Mouse (Mus musculus) liver, postnatal 0 days (tissue): Measurements from ENCODE around the gene Acad10. TPM values are rescaled to one million over a fixed set of nuclear protein-coding genes. Genes with fewer than 3 reads are reported as not detected.

Experiments used
- ATAC-seq: fragments of 200-750 bp; cut with Nextera tagmentation; 2 replicates; pipeline ENCODE4 v1.8.0; 2017; ENCODE audit warnings: mild to moderate bottlenecking, moderate library complexity
- DNase-seq: peaks from one replicate; pipeline ENCODE4 v3.0.0-alpha.2; 2016
- H3K27ac ChIP-seq: fragments of 300-500 bp; sonication (generic); 2 replicates; pipeline ENCODE4 v1.5.1; 2014; ENCODE audit warnings: antibody characterized with exemption, moderate library complexity, mild to moderate bottlenecking, low read depth
- H3K27me3 ChIP-seq: fragments of 300-500 bp; sonication (generic); 2 replicates; pipeline ENCODE4 v1.6.1; 2014; ENCODE audit warnings: low read length, control low read depth, mixed read lengths; ENCODE audit not compliant: insufficient read depth
- H3K36me3 ChIP-seq: fragments of 300-500 bp; sonication (generic); replicated peaks from 2 replicates; pipeline ENCODE4 v1.6.1; 2014; ENCODE audit warnings: mild to moderate bottlenecking, control low read depth, low read length, moderate library complexity, mixed read lengths; ENCODE audit not compliant: insufficient read depth
- H3K4me1 ChIP-seq: fragments of 300-500 bp; sonication (generic); 2 replicates; pipeline ENCODE4 v1.6.1; 2014; ENCODE audit warnings: antibody characterized with exemption, mild to moderate bottlenecking, control low read depth; ENCODE audit not compliant: insufficient read depth
- H3K4me2 ChIP-seq: fragments of 300-500 bp; sonication (generic); 2 replicates; pipeline ENCODE4 v1.6.1; 2014; ENCODE audit warnings: low read depth, mild to moderate bottlenecking, low read length, moderate library complexity, mixed read lengths
- H3K4me3 ChIP-seq: fragments of 300-500 bp; sonication (generic); 2 replicates; pipeline ENCODE4 v1.5.1; 2014; ENCODE audit warnings: low read depth, low read length
- H3K9ac ChIP-seq: fragments of 300-500 bp; sonication (generic); replicated peaks from 2 replicates; pipeline ENCODE4 v1.6.1; 2014; ENCODE audit warnings: mild to moderate bottlenecking, moderate library complexity
- H3K9me3 ChIP-seq: fragments of 300-500 bp; sonication (generic); 2 replicates; pipeline ENCODE4 v1.6.1; 2016; ENCODE audit warnings: mild to moderate bottlenecking, control low read depth, low read length, mixed read lengths
- CTCF ChIP-seq: sonication (generic); IDR thresholded peaks from 2 replicates; pipeline ENCODE4 v1.5.1; 2016; ENCODE audit warnings: antibody characterized with exemption, low read depth
- EP300 ChIP-seq: IDR thresholded peaks from 2 replicates; pipeline ENCODE4 v1.6.1; 2016; ENCODE audit warnings: antibody characterized with exemption, low read depth, mild to moderate bottlenecking
- WGBS: fragments of 180-500 bp; shearing (Covaris S2); extraction: QIAGEN DNeasy Blood & Tissue Kit; methylation state at CpG from one replicate; pipeline ENCODE4 v1.1.7; 2014; ENCODE audit not compliant: insufficient replicate concordance; 5-methylcytosine and 5-hydroxymethylcytosine counted together
- polyA plus RNA-seq: library from polyadenylated mRNA; unstranded; fragments of >200 nt; fragmentation: Nextera tagmentation; extraction: Ambion mirVana; gene quantifications from 2 replicates; pipeline ENCODE4 v1.2.1, GENCODE M21; 2015

The Acad10 gene
- polyA plus RNA-seq, 1 experiment from 2014 or later, result 6.5 TPM

DNA sequence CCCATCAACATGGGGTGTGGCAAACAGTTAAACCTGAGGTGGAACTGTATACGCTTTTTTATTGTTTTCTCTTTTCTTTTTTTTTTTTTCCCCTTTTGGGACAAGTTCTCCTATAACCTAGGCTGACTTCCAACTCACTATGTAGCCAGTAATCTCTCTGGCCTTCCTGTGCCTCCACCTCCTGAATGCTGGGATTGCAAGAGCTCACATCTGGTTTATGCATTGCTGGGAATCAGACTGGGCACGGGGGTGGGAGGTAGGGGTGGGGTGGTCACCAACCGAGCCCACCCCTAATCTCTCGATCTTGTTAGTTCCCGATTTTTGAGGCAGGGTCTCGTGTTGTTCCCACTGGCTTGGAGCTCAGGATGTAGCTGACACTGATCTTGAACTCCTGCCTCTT is 70.4 kb downstream of the Acad10 start:
- 76% methylated on average over 6 of the region's 6 CpGs for WGBS
- H3K4me1 ChIP-seq, result peaks cover 58% of the 10 kb centered on the region
- no peaks in the 10 kb centered on the region for H3K9me3 ChIP-seq
- peak overlapping the region; percentile 19; the same call in 1 of the 2 replicates for H3K4me2 ChIP-seq
- peaks cover 3% of the 10 kb centered on the region; the same call in 1 of the 2 replicates for H3K36me3 ChIP-seq
- no peak overlapping the region for H3K4me3 ChIP-seq
- ATAC-seq, result no peak
- no peak for DNase-seq
- H3K27me3 ChIP-seq, result no peaks in the 10 kb centered on the region
- H3K27ac ChIP-seq, result 0 out of 2 replicates have a peak overlapping the region, but pooled peaks have one; percentile 98
- H3K9ac ChIP-seq, result no peak overlapping the region
- no peak for TF ChIP-seq CTCF
- TF ChIP-seq EP300, result no peak

DNA sequence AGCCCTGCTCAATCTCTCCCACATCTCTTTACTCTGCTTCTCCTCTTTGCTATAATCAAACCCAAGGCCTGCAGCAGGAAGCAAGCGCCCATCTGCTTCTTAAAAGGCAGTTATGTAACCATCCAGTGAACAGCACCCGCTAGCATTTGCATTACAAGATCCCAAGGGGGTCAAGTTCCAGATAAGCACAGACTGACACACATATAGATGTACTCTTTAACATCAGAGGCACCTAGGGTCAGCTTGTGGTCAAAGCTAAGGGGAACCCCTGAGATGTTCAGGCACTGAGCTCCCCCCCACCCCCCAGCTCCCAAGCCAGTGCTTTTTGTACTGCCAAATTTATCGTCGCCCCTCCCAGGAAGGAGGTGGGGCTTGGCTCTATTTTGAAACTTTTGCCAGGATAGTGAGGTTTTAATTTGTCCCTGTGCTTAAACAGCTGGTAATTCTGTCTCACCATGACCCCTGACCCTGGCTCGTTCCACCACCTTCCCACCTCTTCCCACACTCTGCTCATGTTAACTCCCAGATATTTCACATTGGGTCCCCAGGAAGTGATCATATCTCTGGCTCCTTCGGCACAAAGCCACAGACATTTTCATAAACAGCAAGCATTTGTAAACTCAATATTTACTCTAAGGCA is 73.8 kb downstream of the Acad10 start:
- DNase-seq, result peak; percentile 68
- Histone ChIP-seq H3K4me1 (peaks cover 51% of the 10 kb centered on the region), H3K9ac (no peak overlapping the region; the same call in 1 of the 2 replicates), H3K4me2 (peak overlapping the region; percentile 54), H3K27me3 (no peaks in the 10 kb centered on the region), H3K4me3 (0 out of 2 replicates have a peak overlapping the region, but pooled peaks have one; percentile 1), H3K27ac (peak overlapping the region; percentile 70), H3K36me3 (peaks cover 4% of the 10 kb centered on the region; the same call in 1 of the 2 replicates), H3K9me3 (no peaks in the 10 kb centered on the region)
- peak; percentile 44 for ATAC-seq
- WGBS, result 3% methylated on average over 6 of the region's 6 CpGs
- TF ChIP-seq CTCF, result no peak
- no peak for TF ChIP-seq EP300

DNA sequence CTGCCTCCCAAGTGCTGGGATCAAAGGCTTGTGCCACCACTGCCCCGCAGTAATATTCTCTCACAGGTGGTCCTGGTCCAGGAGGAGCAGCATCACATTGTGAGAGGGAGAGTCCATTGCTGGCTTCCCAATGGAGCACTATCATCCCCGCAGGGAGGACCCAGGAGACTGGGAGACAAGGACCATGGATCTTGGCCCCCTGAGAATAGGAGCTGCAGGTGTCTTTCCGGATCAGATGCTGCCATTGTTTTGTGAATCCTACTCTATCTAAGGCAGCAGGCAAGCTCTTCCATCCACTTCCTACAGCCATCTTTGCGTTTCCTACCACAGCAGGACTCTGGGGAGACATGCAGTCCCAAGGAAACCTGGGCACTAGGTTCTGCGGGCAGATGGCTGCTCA is 74.6 kb downstream of the Acad10 start:
- no peaks in the 10 kb centered on the region for H3K9me3 ChIP-seq
- TF ChIP-seq EP300 (no peak), CTCF (no peak)
- no peaks in the 10 kb centered on the region for H3K27me3 ChIP-seq
- peak overlapping the region; percentile 54 for H3K4me2 ChIP-seq
- H3K4me3 ChIP-seq, result no peak overlapping the region
- peaks cover 4% of the 10 kb centered on the region for H3K36me3 ChIP-seq
- H3K4me1 ChIP-seq, result peaks cover 51% of the 10 kb centered on the region
- DNase-seq (no peak), ATAC-seq (no peak)
- no peak overlapping the region for H3K9ac ChIP-seq
- 79% methylated on average over 5 of the region's 5 CpGs for WGBS
- H3K27ac ChIP-seq, result peak overlapping the region; percentile 70

DNA sequence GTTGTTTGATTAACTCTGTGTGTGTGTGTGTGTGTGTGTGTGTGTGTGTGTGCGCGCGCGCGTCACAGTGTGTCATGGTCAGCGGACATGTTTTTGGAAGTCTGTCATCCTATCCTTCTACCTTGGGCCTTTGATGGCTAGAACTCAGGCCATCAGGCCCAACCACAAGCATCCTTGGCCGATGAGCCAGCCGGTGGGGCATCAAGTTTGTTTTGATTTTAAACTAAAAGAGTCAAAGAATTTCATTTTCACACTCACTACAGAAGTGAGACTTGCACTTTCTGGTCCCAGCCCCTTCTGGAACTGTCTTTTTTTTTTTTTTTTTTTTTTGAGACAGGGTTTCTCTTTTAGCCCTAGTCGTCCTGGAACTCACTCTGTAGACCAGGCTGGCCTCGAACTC is 75.3 kb downstream of the Acad10 start:
- Histone ChIP-seq H3K4me2 (peak overlapping the region; percentile 29), H3K27me3 (no peaks in the 10 kb centered on the region), H3K27ac (peak overlapping the region; percentile 70; the same call in 1 of the 2 replicates), H3K9me3 (no peaks in the 10 kb centered on the region), H3K4me3 (no peak overlapping the region), H3K4me1 (peaks cover 45% of the 10 kb centered on the region), H3K36me3 (peaks cover 9% of the 10 kb centered on the region), H3K9ac (no peak overlapping the region)
- ATAC-seq (no peak), DNase-seq (no peak)
- no peak for TF ChIP-seq EP300
- TF ChIP-seq CTCF, result no peak
- WGBS, result 92% methylated on average over 10 of the region's 10 CpGs

DNA sequence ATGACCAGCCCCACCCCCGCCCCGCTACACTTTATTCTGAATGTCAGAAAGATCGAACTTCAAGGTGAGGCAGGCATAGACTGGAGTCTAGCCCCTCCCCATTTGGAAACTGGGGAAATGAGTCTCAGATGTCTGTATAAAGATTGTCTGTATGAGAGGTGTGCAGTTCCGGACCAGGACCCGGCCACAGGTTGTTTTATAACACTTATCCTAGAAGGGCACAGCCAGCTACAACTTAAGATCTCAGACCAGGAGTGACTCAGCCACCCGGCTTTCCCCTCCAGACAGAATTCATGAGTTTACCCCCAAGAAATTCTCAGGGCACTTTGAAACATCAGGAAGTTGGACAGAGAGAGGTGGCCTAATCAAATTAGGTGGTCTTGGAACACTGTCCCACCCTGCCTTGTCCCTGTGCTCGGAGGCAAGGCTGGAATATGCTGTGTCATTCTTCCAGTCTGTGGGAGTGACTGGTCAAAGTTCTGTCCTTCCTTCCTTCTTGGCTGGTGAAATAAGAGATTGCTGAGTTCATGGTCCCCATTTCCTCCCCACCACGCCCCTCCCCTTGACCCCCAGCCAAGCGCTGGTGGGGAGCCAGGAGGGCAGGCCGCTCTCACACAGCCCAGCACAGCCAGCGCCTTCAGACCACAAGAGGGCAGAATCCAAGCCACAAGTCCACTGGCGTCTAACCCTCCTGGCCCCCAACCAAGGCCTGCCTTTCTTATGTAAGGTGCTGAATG is 76.4 kb downstream of the Acad10 start:
- peak; percentile 88 for DNase-seq
- H3K4me1 ChIP-seq, result peaks cover 44% of the 10 kb centered on the region
- peak overlapping the region; percentile 47 for H3K4me2 ChIP-seq
- no peaks in the 10 kb centered on the region for H3K27me3 ChIP-seq
- H3K4me3 ChIP-seq, result no peak overlapping the region
- TF ChIP-seq EP300 (peak; percentile 45; the same call in 1 of the 2 replicates), CTCF (peak; percentile 89)
- peaks cover 16% of the 10 kb centered on the region for H3K36me3 ChIP-seq
- peak; percentile 84 for ATAC-seq
- H3K27ac ChIP-seq, result peak overlapping the region; percentile 70
- no peaks in the 10 kb centered on the region for H3K9me3 ChIP-seq
- WGBS, result 31% methylated on average over 12 of the region's 12 CpGs
- peak overlapping the region; percentile 17; the same call in 1 of the 2 replicates for H3K9ac ChIP-seq

DNA sequence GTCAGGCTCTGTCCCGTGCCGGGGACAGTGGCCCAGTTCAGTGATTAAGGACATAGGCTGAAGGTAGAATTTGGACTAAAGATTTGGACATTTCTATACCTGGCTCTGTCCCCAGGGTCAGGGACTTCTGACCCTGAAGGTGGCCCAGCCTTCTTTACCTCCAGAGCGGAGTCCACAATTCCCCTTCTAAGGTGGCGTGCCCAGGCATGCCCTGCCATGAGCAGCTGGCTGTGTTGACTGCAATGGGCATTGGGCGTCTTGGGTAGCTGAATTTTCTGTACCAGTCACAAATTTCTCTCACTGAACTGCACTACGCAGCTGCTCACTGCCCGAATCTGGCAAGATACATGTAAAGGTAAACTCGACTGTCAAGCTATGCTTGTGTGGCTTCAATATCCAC is 78.4 kb downstream of the Acad10 start:
- Histone ChIP-seq H3K4me2 (no peak overlapping the region), H3K27me3 (no peaks in the 10 kb centered on the region), H3K36me3 (peaks cover 33% of the 10 kb centered on the region), H3K9ac (no peak overlapping the region), H3K4me3 (no peak overlapping the region), H3K4me1 (peaks cover 32% of the 10 kb centered on the region), H3K27ac (0 out of 2 replicates have a peak overlapping the region, but pooled peaks have one; percentile 11), H3K9me3 (no peaks in the 10 kb centered on the region)
- no peak for ATAC-seq
- WGBS, result 81% methylated on average over 8 of the region's 8 CpGs
- DNase-seq, result no peak
- TF ChIP-seq EP300 (no peak), CTCF (no peak)
